Mouse (Mus musculus) lung, postnatal 25 days (tissue): ENCODE results near the gene Olfr412.

Experiments
- DNase-seq: peaks from one replicate; pipeline ENCODE4 v3.0.0; 2022; ENCODE audit warnings: low spot score

Olfr412 gene

GRCm38 (mm10) chr11:74361769-74362168 is at the start of gene Olfr412:
Gene Olfr412 (plus strand): TSS chr11:74362069.
- DNase-seq = no peak

- DNase-seq = no peak
Measured at GRCm38 (mm10) chr11:74326044-74326443, 35.8 kb upstream of the Olfr412 start.

- DNase-seq = no peak
Measured at GRCm38 (mm10) chr11:74328781-74329180, 33.1 kb upstream of the Olfr412 start.

GRCm38 (mm10) chr11:74337931-74338330 is 23.9 kb upstream of the Olfr412 start, which contains the start of gene Olfr410:
Gene Olfr410 (minus strand): TSS chr11:74338031.
- DNase-seq = no peak

- DNase-seq = no peak
Measured at GRCm38 (mm10) chr11:74352550-74352949, 9.3 kb upstream of the Olfr412 start, which contains the start of gene Olfr411. Gene Olfr411 (minus strand): TSS chr11:74352650.

GRCm38 (mm10) chr11:74371393-74372100 is 9.7 kb downstream of the Olfr412 start:
- DNase-seq = peak; percentile 43

GRCm38 (mm10) chr11:74376847-74377246 is 15.0 kb downstream of the Olfr412 start:
- DNase-seq = peak; percentile 27

GRCm38 (mm10) chr11:74379166-74379873 is 17.5 kb downstream of the Olfr412 start:
- DNase-seq = no peak

GRCm38 (mm10) chr11:74385674-74386073 is 23.8 kb downstream of the Olfr412 start:
- no peak for DNase-seq

GRCm38 (mm10) chr11:74387203-74387602 is 25.3 kb downstream of the Olfr412 start:
- DNase-seq = no peak

- DNase-seq = no peak
Measured at GRCm38 (mm10) chr11:74391899-74392298, 30.0 kb downstream of the Olfr412 start.

GRCm38 (mm10) chr11:74392903-74393302 is 31.0 kb downstream of the Olfr412 start:
- DNase-seq = no peak

- no peak for DNase-seq
Measured at GRCm38 (mm10) chr11:74393489-74393888, 31.6 kb downstream of the Olfr412 start.

GRCm38 (mm10) chr11:74395583-74395982 is 33.7 kb downstream of the Olfr412 start:
- DNase-seq = no peak

- no peak for DNase-seq
Measured at GRCm38 (mm10) chr11:74402126-74402525, 40.3 kb downstream of the Olfr412 start.

- no peak for DNase-seq
Measured at GRCm38 (mm10) chr11:74404216-74404615, 42.3 kb downstream of the Olfr412 start.

GRCm38 (mm10) chr11:74405201-74405600 is 43.3 kb downstream of the Olfr412 start:
- no peak for DNase-seq

- DNase-seq = peak; percentile 85
Measured at GRCm38 (mm10) chr11:74408587-74409446, 46.9 kb downstream of the Olfr412 start.

GRCm38 (mm10) chr11:74409447-74409754 is 47.5 kb downstream of the Olfr412 start:
- no peak for DNase-seq

GRCm38 (mm10) chr11:74409757-74410174 is 47.9 kb downstream of the Olfr412 start:
- peak; percentile 36 for DNase-seq

- no peak for DNase-seq
Measured at GRCm38 (mm10) chr11:74411943-74412342, 50.1 kb downstream of the Olfr412 start.

- DNase-seq = no peak
Measured at GRCm38 (mm10) chr11:74412462-74412861, 50.6 kb downstream of the Olfr412 start.
